Mouse (Mus musculus) heart, adult 2 months (tissue): ENCODE results near the gene Naxe.

Experiments used
- CTCF ChIP-seq: fragments of 200-600 bp; IDR thresholded peaks from 2 replicates; pipeline ENCODE4 v1.8.1; 2022; ENCODE audit warnings: antibody characterized with exemption, mild to moderate bottlenecking, moderate library complexity
- EP300 ChIP-seq: fragments of 200-500 bp; IDR thresholded peaks from 2 replicates; pipeline ENCODE4 v1.6.1; 2011; ENCODE audit warnings: low read depth, low read length, control low read depth; ENCODE audit not compliant: insufficient read depth
- POLR2A ChIP-seq: fragments of 200-500 bp; IDR thresholded peaks from 2 replicates; pipeline ENCODE4 v1.6.1; 2011; ENCODE audit warnings: mild to moderate bottlenecking, low read depth, low read length, control low read depth; ENCODE audit not compliant: insufficient read depth

DNA sequence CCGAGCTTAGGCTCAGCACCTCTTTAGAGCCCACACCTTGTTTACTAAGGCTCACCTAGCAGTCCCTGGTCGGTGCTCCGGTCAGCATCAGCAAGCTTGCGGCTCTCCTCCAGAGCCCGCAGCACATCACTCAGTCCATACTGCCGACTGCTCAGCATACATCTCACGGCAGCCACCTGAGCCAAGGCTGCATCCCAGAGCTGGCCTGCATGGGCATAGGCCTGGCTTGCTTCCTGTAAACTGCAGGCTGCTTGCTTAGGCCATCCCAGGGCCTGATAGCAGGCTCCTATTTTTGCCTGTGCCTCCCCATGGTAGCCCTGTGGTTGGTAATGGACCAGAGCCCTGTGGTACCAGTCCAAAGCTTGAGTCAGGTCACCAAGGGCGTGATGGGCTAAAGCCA lies 16.5 kb upstream of the Naxe start:
- TF ChIP-seq POLR2A (no peak), EP300 (no peak), CTCF (no peak)
